ENCODE assay signal across 10 mouse cellular contexts in the genomic region with DNA sequence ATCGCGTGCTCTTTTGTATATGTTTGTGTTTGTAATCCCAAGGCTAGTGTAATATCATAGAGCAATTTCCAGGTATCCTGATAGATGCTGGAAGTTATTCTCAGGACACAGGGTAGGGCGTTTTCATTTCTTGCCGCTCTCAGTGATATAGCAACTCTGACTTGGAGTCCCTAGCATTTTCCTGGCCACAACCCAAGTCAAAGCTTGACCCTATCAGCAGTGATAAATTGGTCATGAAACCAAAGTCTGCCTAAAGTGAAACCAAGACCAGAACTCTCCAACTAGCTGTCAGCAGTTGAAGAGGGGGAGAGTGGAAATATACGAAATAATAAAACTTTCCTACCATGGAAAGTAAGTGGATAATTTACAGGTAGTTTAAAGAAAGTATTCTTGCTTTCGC.
DNase-seq lines count a peak whose midpoint lies in the region; ATAC-seq and TF ChIP-seq lines count a peak whose summit lies in the region.
"Had no signal": no experiment of that assay in that cellular context is flagged by ENCODE, and none has a peak within 500 bp of the region (broad histone marks: within the 10 kb centered on the region; RNA-seq: fewer than 3 reads in every experiment).

No protein-coding gene starts in this region.

- H3K9ac ChIP-seq in lung, embryonic 14.5 days, result no peak overlapping the region
- no peak overlapping the region for H3K9ac ChIP-seq in heart, embryonic 16.5 days (ENCODE audit: low read length)
- no peak overlapping the region for H3K9ac ChIP-seq in midbrain, embryonic 14.5 days (replicated peaks; ENCODE audit: low read length)

- no peak for TF ChIP-seq CTCF in lung, embryonic 14.5 days (IDR thresholded peaks at IDR 0.05; ENCODE audit: low read depth)

- H3K27ac ChIP-seq in lung, embryonic 14.5 days (ENCODE audit: low read depth), result no peak overlapping the region
- H3K27ac ChIP-seq in heart, embryonic 16.5 days (ENCODE audit: low read length), result peak overlapping the region; percentile 33; the same call in 1 of the 2 replicates
- no peak overlapping the region for H3K27ac ChIP-seq in midbrain, embryonic 14.5 days (replicated peaks; ENCODE audit: low read depth, low read length)
- H3K27ac ChIP-seq: hindbrain, embryonic 10.5 days had no signal

- H3K27me3 ChIP-seq in lung, embryonic 14.5 days (ENCODE audit: insufficient read depth, low read length), result no peaks in the 10 kb centered on the region
- no peaks in the 10 kb centered on the region for H3K27me3 ChIP-seq in heart, embryonic 16.5 days (ENCODE audit: control insufficient read depth, insufficient read depth, low read length)
- H3K27me3 ChIP-seq in midbrain, embryonic 14.5 days (ENCODE audit: control insufficient read depth, insufficient read depth, low read length), result no peaks in the 10 kb centered on the region

- H3K9me3 ChIP-seq in lung, embryonic 14.5 days (ENCODE audit: low read depth, low read length), result no peaks in the 10 kb centered on the region
- no peaks in the 10 kb centered on the region for H3K9me3 ChIP-seq in heart, embryonic 16.5 days (replicated peaks; ENCODE audit: control insufficient read depth, low read length)
- no peaks in the 10 kb centered on the region for H3K9me3 ChIP-seq in midbrain, embryonic 14.5 days (ENCODE audit: control insufficient read depth, low read length)
- H3K9me3 ChIP-seq: hindbrain, embryonic 10.5 days had no signal

- no peaks in the 10 kb centered on the region for H3K4me1 ChIP-seq in lung, embryonic 14.5 days (ENCODE audit: insufficient read depth)
- H3K4me1 ChIP-seq in heart, embryonic 16.5 days (ENCODE audit: control insufficient read depth, insufficient read depth, low read length), result peaks cover 14% of the 10 kb centered on the region
- H3K4me1 ChIP-seq in midbrain, embryonic 14.5 days (ENCODE audit: control insufficient read depth, insufficient read depth, low read length), result no peaks in the 10 kb centered on the region
- H3K4me1 ChIP-seq: hindbrain, embryonic 10.5 days had no signal

- peak; percentile 62 for DNase-seq in lung, embryonic 14.5 days
- DNase-seq in lung, postnatal 4 days, result no peak
- peak; percentile 74 for DNase-seq in kidney, postnatal 10 days
- DNase-seq in cerebellum, adult 11-12 months, result no peak
- DNase-seq in urinary bladder, adult 2 months (ENCODE audit: low spot score), result no peak
- DNase-seq in midbrain, embryonic 14.5 days, result no peak
- DNase-seq: cerebellum, postnatal 14 days; layer of hippocampus, postnatal 36 days had no signal

- ATAC-seq in lung, embryonic 14.5 days (ENCODE audit: insufficient read depth), result no peak
- ATAC-seq in heart, embryonic 16.5 days (replicated peaks; ENCODE audit: extremely low read depth, insufficient read depth, low FRiP score), result peak; percentile 65
- ATAC-seq in midbrain, embryonic 14.5 days (ENCODE audit: low FRiP score, low TSS enrichment), result no peak

- no peaks in the 10 kb centered on the region for H3K36me3 ChIP-seq in lung, embryonic 14.5 days (ENCODE audit: insufficient read depth)
- H3K36me3 ChIP-seq in heart, embryonic 16.5 days (ENCODE audit: control insufficient read depth, insufficient read depth), result no peaks in the 10 kb centered on the region
- no peaks in the 10 kb centered on the region for H3K36me3 ChIP-seq in midbrain, embryonic 14.5 days (ENCODE audit: control insufficient read depth, insufficient read depth, low read length)
- H3K36me3 ChIP-seq: hindbrain, embryonic 10.5 days had no signal

- WGBS in lung, embryonic 14.5 days, result 68% methylated on average over 6 of the region's 6 CpGs
- WGBS in heart, embryonic 16.5 days, result 56% methylated on average over 6 of the region's 6 CpGs
- 97% methylated on average over 6 of the region's 6 CpGs for WGBS in midbrain, embryonic 14.5 days

- H3K4me2 ChIP-seq in lung, embryonic 14.5 days, result no peak overlapping the region
- peak overlapping the region; percentile 40; the same call in 1 of the 2 replicates for H3K4me2 ChIP-seq in heart, embryonic 16.5 days (ENCODE audit: low read depth, low read length)
- H3K4me2 ChIP-seq in midbrain, embryonic 14.5 days (ENCODE audit: low read length), result no peak overlapping the region

- no peak overlapping the region for H3K4me3 ChIP-seq in lung, embryonic 14.5 days (ENCODE audit: low read depth, low read length)
- H3K4me3 ChIP-seq in heart, embryonic 16.5 days (ENCODE audit: low read length), result no peak overlapping the region
- H3K4me3 ChIP-seq in midbrain, embryonic 14.5 days (replicated peaks; ENCODE audit: low read depth, low read length), result no peak overlapping the region
- H3K4me3 ChIP-seq: hindbrain, embryonic 10.5 days had no signal

Comparison
In these comparisons a context has a peak if more than half of its experiments do, and no peak if none do; other contexts are left out.
1. DNase-seq: peak in lung, embryonic 14.5 days (single experiment) and kidney, postnatal 10 days (single experiment); none in lung, postnatal 4 days (0 of 2), cerebellum, adult 11-12 months (single experiment), urinary bladder, adult 2 months (single experiment) and midbrain, embryonic 14.5 days (single experiment).